ENCODE assay signal across 10 mouse cellular contexts in the genomic region with DNA sequence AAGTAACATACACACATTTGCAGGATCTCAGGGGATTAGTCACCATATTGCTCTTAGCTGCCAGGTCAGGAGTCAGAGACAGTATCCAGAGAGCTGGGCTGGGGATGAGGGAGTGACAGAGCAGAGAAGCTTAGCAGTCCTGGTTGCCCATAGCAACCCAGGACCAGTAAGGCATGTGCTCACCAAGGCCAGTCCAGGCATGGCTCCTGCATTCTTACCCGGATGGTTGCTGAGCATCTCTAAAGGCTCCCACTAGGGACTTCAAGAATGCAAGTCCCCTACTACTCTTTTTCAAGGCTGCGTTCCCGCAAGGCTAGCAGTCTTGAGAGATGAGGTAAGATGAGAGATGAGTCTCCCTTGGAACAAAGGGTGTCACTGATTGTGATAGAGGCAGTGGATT. TPM values are rescaled to one million over a fixed set of nuclear protein-coding genes. Genes with fewer than 3 reads are reported as not detected.
A peak's percentile ranks its signal among the peaks of the same experiment; 100 is the strongest.
DNase-seq lines count a peak whose midpoint lies in the region; ATAC-seq lines count a peak whose summit lies in the region.
"Had no signal": no experiment of that assay in that cellular context is flagged by ENCODE, and none has a peak within 500 bp of the region (broad histone marks: within the 10 kb centered on the region; RNA-seq: fewer than 3 reads in every experiment).

No protein-coding gene starts in this region.

- no peak overlapping the region for H3K4me3 ChIP-seq in hindbrain, embryonic 10.5 days
- no peak overlapping the region for H3K4me3 ChIP-seq in midbrain, embryonic 13.5 days (replicated peaks)
- H3K4me3 ChIP-seq: megakaryocyte, embryonic 14.5 days had no signal

- H3K9ac ChIP-seq in midbrain, embryonic 13.5 days (replicated peaks), result no peak overlapping the region

- no peaks in the 10 kb centered on the region for H3K27me3 ChIP-seq in hindbrain, embryonic 10.5 days (ENCODE audit: insufficient read depth, poor library complexity, severe bottlenecking)
- H3K27me3 ChIP-seq in midbrain, embryonic 13.5 days, result no peaks in the 10 kb centered on the region

- ATAC-seq in midbrain, embryonic 13.5 days, result peak; percentile 94
- ATAC-seq in cerebellum, adult (ENCODE audit: insufficient number of reproducible peaks, low FRiP score, low TSS enrichment), result no peak

- no peaks in the 10 kb centered on the region for H3K36me3 ChIP-seq in hindbrain, embryonic 10.5 days
- H3K36me3 ChIP-seq in midbrain, embryonic 13.5 days, result no peaks in the 10 kb centered on the region

- H3K27ac ChIP-seq in hindbrain, embryonic 10.5 days, result 0 out of 2 replicates have a peak overlapping the region, but pooled peaks have one; percentile 64
- H3K27ac ChIP-seq in midbrain, embryonic 13.5 days, result no peak overlapping the region

- WGBS in hindbrain, embryonic 10.5 days, result 38% methylated on average over 3 of the region's 3 CpGs
- WGBS in midbrain, embryonic 13.5 days, result 5% methylated on average over 3 of the region's 3 CpGs

- DNase-seq in MN1 (ENCODE audit: low spot score), result peak; percentile 33
- peak; percentile 50 for DNase-seq in embryo, embryonic 10.5 days (ENCODE audit: low spot score)
- DNase-seq in hindbrain, embryonic 10.5 days (ENCODE audit: low spot score), result peak; percentile 52
- DNase-seq in kidney, adult 9 months, result no peak
- DNase-seq in left cerebral cortex, adult 18-20 months (ENCODE audit: low spot score in 2 of 2), result no peak
- DNase-seq: heart, postnatal 4 days; lung, adult 18-20 months had no signal

- peaks cover 16% of the 10 kb centered on the region for H3K4me1 ChIP-seq in hindbrain, embryonic 10.5 days (replicated peaks)
- H3K4me1 ChIP-seq in midbrain, embryonic 13.5 days (replicated peaks), result peaks cover 12% of the 10 kb centered on the region
- H3K4me1 ChIP-seq: megakaryocyte, embryonic 14.5 days had no signal

- H3K9me3 ChIP-seq in hindbrain, embryonic 10.5 days, result no peaks in the 10 kb centered on the region
- no peaks in the 10 kb centered on the region for H3K9me3 ChIP-seq in midbrain, embryonic 13.5 days

- no peak overlapping the region for H3K4me2 ChIP-seq in midbrain, embryonic 13.5 days (replicated peaks)

RNA-seq across cellular contexts. Expression of gene Cwc15, which starts 31.9 kb away (rescaled TPM):
- polyA plus RNA-seq in hindbrain, embryonic 10.5 days (2016; fragmentation: Nextera tagmentation; extraction: Ambion mirVana), result 181 and 193 TPM in 2 replicates
- 177 and 180 TPM in 2 replicates for polyA plus RNA-seq in midbrain, embryonic 13.5 days (2015; fragmentation: Nextera tagmentation; extraction: Ambion mirVana)
- 10 to 100 TPM; 81.9 to 84.9 TPM for total RNA-seq in left cerebral cortex, adult 18-20 months (2021)

RNA-seq across cellular contexts. Expression of gene Kdm4d, which starts 32.0 kb away (rescaled TPM):
- 0.31 and 0.33 TPM in 2 replicates for polyA plus RNA-seq in hindbrain, embryonic 10.5 days (2016; fragmentation: Nextera tagmentation; extraction: Ambion mirVana)
- polyA plus RNA-seq in midbrain, embryonic 13.5 days (2015; fragmentation: Nextera tagmentation; extraction: Ambion mirVana), result 0.32 and 0.43 TPM in 2 replicates
- total RNA-seq in left cerebral cortex, adult 18-20 months (2021), result 1 to 10 TPM; 1.5 to 1.9 TPM

Comparison
In these comparisons a context has a peak if more than half of its experiments do, and no peak if none do; other contexts are left out.
1. DNase-seq: peak in MN1 (single experiment), embryo, embryonic 10.5 days (single experiment) and hindbrain, embryonic 10.5 days (single experiment); none in kidney, adult 9 months (single experiment) and left cerebral cortex, adult 18-20 months (0 of 2).